Mouse (Mus musculus): Measurements from ENCODE around the gene Csdc2. TPM values are rescaled to one million over a fixed set of nuclear protein-coding genes. Genes with fewer than 3 reads are reported as not detected.
A peak's percentile ranks its signal among the peaks of the same experiment; 100 is the strongest.

Gene Csdc2
- polyA plus RNA-seq, 1 experiment from 2014 or later = 6.3 TPM

- H3K4me2 ChIP-seq = no peak overlapping the region
- ATAC-seq (ENCODE audit: insufficient number of reproducible peaks, low FRiP score) = no peak
- 88% methylated on average over 15 of the region's 15 CpGs for WGBS
- no peak overlapping the region for H3K27ac ChIP-seq (ENCODE audit: poor library complexity, severe bottlenecking)
- H3K9me3 ChIP-seq (replicated peaks) = no peaks in the 10 kb centered on the region
- no peak overlapping the region for H3K9ac ChIP-seq
- no peak overlapping the region for H3K4me3 ChIP-seq
- no peaks in the 10 kb centered on the region for H3K27me3 ChIP-seq (replicated peaks)
- no peaks in the 10 kb centered on the region for H3K4me1 ChIP-seq (replicated peaks)
- H3K36me3 ChIP-seq = peaks cover 23% of the 10 kb centered on the region
Observed at GRCm38 (mm10) chr15:81955414-81955813, 18.9 kb downstream of the Csdc2 start.

- Histone ChIP-seq H3K4me3 (no peak overlapping the region), H3K27ac (ENCODE audit: poor library complexity, severe bottlenecking) (no peak overlapping the region), H3K4me1 (replicated peaks) (no peaks in the 10 kb centered on the region), H3K9ac (no peak overlapping the region), H3K9me3 (replicated peaks) (no peaks in the 10 kb centered on the region), H3K4me2 (no peak overlapping the region), H3K36me3 (peaks cover 19% of the 10 kb centered on the region; the same call in 1 of the 2 replicates), H3K27me3 (replicated peaks) (no peaks in the 10 kb centered on the region)
- no peak for ATAC-seq (ENCODE audit: insufficient number of reproducible peaks, low FRiP score)
- WGBS = 59% methylated on average over 8 of the region's 8 CpGs
Observed at GRCm38 (mm10) chr15:81956457-81956856, 19.9 kb downstream of the Csdc2 start.

GRCm38 (mm10) chr15:81957598-81957997 lies 21.0 kb downstream of the Csdc2 start:
- H3K4me2 ChIP-seq = no peak overlapping the region
- no peaks in the 10 kb centered on the region for H3K9me3 ChIP-seq (replicated peaks)
- no peak for ATAC-seq (ENCODE audit: insufficient number of reproducible peaks, low FRiP score)
- no peak overlapping the region for H3K27ac ChIP-seq (ENCODE audit: poor library complexity, severe bottlenecking)
- no peak overlapping the region for H3K4me3 ChIP-seq
- WGBS = 84% methylated on average over 11 of the region's 11 CpGs
- no peak overlapping the region for H3K9ac ChIP-seq
- no peaks in the 10 kb centered on the region for H3K27me3 ChIP-seq (replicated peaks)
- H3K4me1 ChIP-seq (replicated peaks) = no peaks in the 10 kb centered on the region
- peaks cover 12% of the 10 kb centered on the region; the same call in 1 of the 2 replicates for H3K36me3 ChIP-seq

GRCm38 (mm10) chr15:81958906-81959305 lies 22.3 kb downstream of the Csdc2 start:
- Histone ChIP-seq H3K27ac (ENCODE audit: poor library complexity, severe bottlenecking) (no peak overlapping the region), H3K4me2 (no peak overlapping the region), H3K9ac (no peak overlapping the region), H3K4me1 (replicated peaks) (no peaks in the 10 kb centered on the region), H3K36me3 (peaks cover 12% of the 10 kb centered on the region; the same call in 1 of the 2 replicates), H3K27me3 (replicated peaks) (no peaks in the 10 kb centered on the region), H3K4me3 (no peak overlapping the region), H3K9me3 (replicated peaks) (no peaks in the 10 kb centered on the region)
- no peak for ATAC-seq (ENCODE audit: insufficient number of reproducible peaks, low FRiP score)
- 52% methylated on average over 3 of the region's 3 CpGs for WGBS

GRCm38 (mm10) chr15:81960171-81961077 lies 23.9 kb downstream of the Csdc2 start, which contains the start of gene Pmm1:
Gene Pmm1 (minus strand): TSS chr15:81960930.
- peak within 1 kb of the TSS; percentile 31 for H3K27ac ChIP-seq (ENCODE audit: poor library complexity, severe bottlenecking)
- H3K9ac ChIP-seq = peak within 1 kb of the TSS; percentile 70
- no peaks in the 10 kb centered on the region for H3K27me3 ChIP-seq (replicated peaks)
- peak within 1 kb of the TSS; percentile 92 for H3K4me2 ChIP-seq
- H3K9me3 ChIP-seq (replicated peaks) = no peaks in the 10 kb centered on the region
- peak; percentile 99 for ATAC-seq (ENCODE audit: insufficient number of reproducible peaks, low FRiP score)
- WGBS = under 1% methylated on average over 76 of the region's 77 CpGs
- H3K4me3 ChIP-seq = peak within 1 kb of the TSS; percentile 56
- H3K4me1 ChIP-seq (replicated peaks) = no peaks in the 10 kb centered on the region
- H3K36me3 ChIP-seq = no peaks in the 10 kb centered on the region

GRCm38 (mm10) chr15:81961078-81961451 lies 24.5 kb downstream of the Csdc2 start:
- peak; percentile 75 for ATAC-seq (ENCODE audit: insufficient number of reproducible peaks, low FRiP score)
- Histone ChIP-seq H3K4me1 (replicated peaks) (no peaks in the 10 kb centered on the region), H3K27me3 (replicated peaks) (no peaks in the 10 kb centered on the region), H3K36me3 (no peaks in the 10 kb centered on the region), H3K4me2 (peak overlapping the region; percentile 92), H3K9ac (no peak overlapping the region; the same call in 1 of the 2 replicates), H3K27ac (ENCODE audit: poor library complexity, severe bottlenecking) (no peak overlapping the region; the same call in 1 of the 2 replicates), H3K4me3 (peak overlapping the region; percentile 56), H3K9me3 (replicated peaks) (no peaks in the 10 kb centered on the region)
- WGBS = under 1% methylated on average over 7 of the region's 8 CpGs

- Histone ChIP-seq H3K4me1 (replicated peaks) (no peaks in the 10 kb centered on the region), H3K4me2 (no peak overlapping the region), H3K27ac (ENCODE audit: poor library complexity, severe bottlenecking) (no peak overlapping the region), H3K4me3 (no peak overlapping the region), H3K9ac (no peak overlapping the region), H3K27me3 (replicated peaks) (no peaks in the 10 kb centered on the region), H3K9me3 (replicated peaks) (no peaks in the 10 kb centered on the region), H3K36me3 (no peaks in the 10 kb centered on the region)
- 45% methylated on average over 1 of the region's 1 CpGs for WGBS
- ATAC-seq (ENCODE audit: insufficient number of reproducible peaks, low FRiP score) = no peak
Observed at GRCm38 (mm10) chr15:81964262-81964661, 27.7 kb downstream of the Csdc2 start.

- ATAC-seq (ENCODE audit: insufficient number of reproducible peaks, low FRiP score) = no peak
- Histone ChIP-seq H3K36me3 (no peaks in the 10 kb centered on the region), H3K4me1 (replicated peaks) (no peaks in the 10 kb centered on the region), H3K4me2 (no peak overlapping the region), H3K9me3 (replicated peaks) (no peaks in the 10 kb centered on the region), H3K27ac (ENCODE audit: poor library complexity, severe bottlenecking) (no peak overlapping the region), H3K9ac (no peak overlapping the region), H3K4me3 (no peak overlapping the region), H3K27me3 (replicated peaks) (no peaks in the 10 kb centered on the region)
- 50% methylated on average over 4 of the region's 4 CpGs for WGBS
Observed at GRCm38 (mm10) chr15:81964980-81965545, 28.5 kb downstream of the Csdc2 start.

GRCm38 (mm10) chr15:81966062-81966829 lies 29.7 kb downstream of the Csdc2 start:
- Histone ChIP-seq H3K36me3 (no peaks in the 10 kb centered on the region), H3K4me2 (no peak overlapping the region), H3K9me3 (replicated peaks) (no peaks in the 10 kb centered on the region), H3K27me3 (replicated peaks) (no peaks in the 10 kb centered on the region), H3K9ac (no peak overlapping the region), H3K4me3 (no peak overlapping the region), H3K4me1 (replicated peaks) (no peaks in the 10 kb centered on the region), H3K27ac (ENCODE audit: poor library complexity, severe bottlenecking) (no peak overlapping the region)
- no peak for ATAC-seq (ENCODE audit: insufficient number of reproducible peaks, low FRiP score)
- WGBS = 68% methylated on average over 13 of the region's 14 CpGs

GRCm38 (mm10) chr15:81967821-81968220 lies 31.3 kb downstream of the Csdc2 start:
- Histone ChIP-seq H3K36me3 (no peaks in the 10 kb centered on the region), H3K4me1 (replicated peaks) (no peaks in the 10 kb centered on the region), H3K4me2 (no peak overlapping the region), H3K4me3 (no peak overlapping the region), H3K9me3 (replicated peaks) (peaks cover 5% of the 10 kb centered on the region), H3K27me3 (replicated peaks) (no peaks in the 10 kb centered on the region), H3K27ac (ENCODE audit: poor library complexity, severe bottlenecking) (no peak overlapping the region), H3K9ac (no peak overlapping the region)
- ATAC-seq (ENCODE audit: insufficient number of reproducible peaks, low FRiP score) = no peak
- 81% methylated on average over 5 of the region's 5 CpGs for WGBS

- 63% methylated on average over 2 of the region's 2 CpGs for WGBS
- Histone ChIP-seq H3K4me2 (no peak overlapping the region), H3K27ac (ENCODE audit: poor library complexity, severe bottlenecking) (no peak overlapping the region), H3K4me1 (replicated peaks) (no peaks in the 10 kb centered on the region), H3K36me3 (no peaks in the 10 kb centered on the region), H3K27me3 (replicated peaks) (no peaks in the 10 kb centered on the region), H3K4me3 (no peak overlapping the region), H3K9me3 (replicated peaks) (peaks cover 8% of the 10 kb centered on the region), H3K9ac (no peak overlapping the region)
- no peak for ATAC-seq (ENCODE audit: insufficient number of reproducible peaks, low FRiP score)
Observed at GRCm38 (mm10) chr15:81968447-81968846, 31.9 kb downstream of the Csdc2 start.

Data from heart, embryonic 12.5 days (tissue).